Mouse (Mus musculus) 416B (cell line): ENCODE data around the gene Igf2r.

Source experiments
- DNase-seq: peaks from one replicate; pipeline ENCODE4 v3.0.0; 2011; ENCODE audit warnings: low read depth

Gene Igf2r

DNA sequence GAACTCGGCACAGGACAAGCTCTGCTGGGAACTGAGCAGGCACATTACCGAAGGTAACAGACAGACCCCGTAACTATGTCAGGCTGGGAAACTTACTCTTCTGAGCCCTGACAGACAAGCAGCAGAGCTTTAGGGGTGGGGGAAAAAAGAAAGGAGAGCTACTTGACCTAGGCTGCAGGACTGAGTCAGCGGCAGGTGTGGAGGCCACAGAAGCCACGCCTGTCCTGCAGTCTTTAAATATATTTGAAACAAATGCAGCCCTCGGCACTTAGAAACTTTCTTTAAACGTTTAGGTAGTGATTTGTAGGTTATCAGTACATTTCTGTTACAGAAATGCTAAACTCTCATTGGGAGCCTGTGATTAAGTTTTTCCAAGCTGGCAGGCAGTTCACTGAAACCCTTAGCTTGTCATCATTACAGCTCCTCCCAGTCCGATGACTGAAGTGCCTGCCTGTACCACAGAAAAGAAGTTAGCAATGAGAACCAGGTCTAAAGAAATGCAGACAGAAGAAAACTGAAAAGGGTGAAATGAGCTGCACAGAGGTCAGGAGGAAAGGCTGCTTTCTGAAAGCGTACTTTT lies 18.8 kb downstream of the Igf2r start:
- DNase-seq = no peak

DNA sequence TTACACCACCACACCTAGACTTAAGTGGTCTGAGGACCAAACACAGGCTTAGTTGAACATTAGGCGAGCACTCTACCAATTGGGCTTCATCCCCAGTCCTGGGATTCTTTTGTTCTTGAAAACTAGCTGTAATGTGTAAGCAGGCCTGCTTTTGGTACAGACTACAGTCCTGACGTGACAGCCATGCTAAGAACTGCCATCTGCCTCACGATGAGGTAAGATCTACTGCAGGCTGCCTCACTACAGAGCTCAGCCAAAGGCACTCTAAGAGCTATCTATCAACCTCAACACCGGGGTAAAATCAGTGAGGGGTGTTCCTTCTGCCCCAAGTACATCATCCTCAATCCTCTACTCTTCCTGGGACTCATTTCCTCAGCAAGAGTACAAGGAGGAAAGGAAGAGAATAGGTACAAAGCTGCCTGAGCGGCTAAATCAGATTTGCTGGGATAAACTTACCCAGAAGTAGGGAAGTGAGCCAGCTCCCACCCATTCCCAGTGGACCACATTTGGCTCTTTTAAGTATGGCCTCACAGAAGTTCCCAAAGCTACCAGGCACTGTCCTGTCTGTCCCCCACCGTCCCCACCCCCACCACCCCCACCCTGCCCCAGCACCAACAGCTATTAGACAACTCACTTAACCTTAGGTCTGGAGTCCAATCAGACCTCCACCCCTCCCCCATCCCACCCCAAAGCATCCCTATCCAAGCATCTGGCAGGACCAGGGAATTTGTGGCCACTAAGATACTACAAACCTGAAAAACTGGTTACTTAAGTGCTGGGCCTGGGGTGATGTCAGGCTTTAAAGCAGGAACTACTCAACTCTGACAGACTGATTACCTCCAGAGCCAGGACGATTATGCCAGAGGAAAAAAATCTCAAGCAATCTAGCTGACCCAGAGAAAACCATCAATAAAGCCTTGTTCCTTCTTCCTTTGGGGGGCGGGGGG lies 19.8 kb downstream of the Igf2r start:
- no peak for DNase-seq

DNA sequence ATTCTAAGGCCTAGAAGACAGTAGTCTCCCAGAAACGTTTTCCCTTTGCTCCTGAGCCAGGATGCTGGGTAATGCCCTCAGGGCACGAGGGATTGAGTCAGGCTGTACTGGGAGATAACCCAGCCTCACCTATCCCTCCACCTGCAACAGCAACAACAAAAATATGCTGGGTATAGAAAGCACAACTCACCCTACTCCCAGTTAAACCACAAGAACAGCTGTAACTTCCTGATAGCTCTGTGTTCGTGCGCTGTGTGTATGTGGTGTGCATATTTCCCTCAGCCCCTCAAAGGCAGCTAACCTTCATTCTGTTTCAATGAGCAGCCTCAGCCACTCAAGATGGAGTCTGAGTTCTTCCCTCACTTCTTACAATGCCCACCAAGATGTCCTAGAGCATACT lies 23.7 kb downstream of the Igf2r start:
- DNase-seq = peak; percentile 49

GRCm38 (mm10) chr17:12744071-12744470 lies 25.4 kb downstream of the Igf2r start:
- no peak for DNase-seq

DNA sequence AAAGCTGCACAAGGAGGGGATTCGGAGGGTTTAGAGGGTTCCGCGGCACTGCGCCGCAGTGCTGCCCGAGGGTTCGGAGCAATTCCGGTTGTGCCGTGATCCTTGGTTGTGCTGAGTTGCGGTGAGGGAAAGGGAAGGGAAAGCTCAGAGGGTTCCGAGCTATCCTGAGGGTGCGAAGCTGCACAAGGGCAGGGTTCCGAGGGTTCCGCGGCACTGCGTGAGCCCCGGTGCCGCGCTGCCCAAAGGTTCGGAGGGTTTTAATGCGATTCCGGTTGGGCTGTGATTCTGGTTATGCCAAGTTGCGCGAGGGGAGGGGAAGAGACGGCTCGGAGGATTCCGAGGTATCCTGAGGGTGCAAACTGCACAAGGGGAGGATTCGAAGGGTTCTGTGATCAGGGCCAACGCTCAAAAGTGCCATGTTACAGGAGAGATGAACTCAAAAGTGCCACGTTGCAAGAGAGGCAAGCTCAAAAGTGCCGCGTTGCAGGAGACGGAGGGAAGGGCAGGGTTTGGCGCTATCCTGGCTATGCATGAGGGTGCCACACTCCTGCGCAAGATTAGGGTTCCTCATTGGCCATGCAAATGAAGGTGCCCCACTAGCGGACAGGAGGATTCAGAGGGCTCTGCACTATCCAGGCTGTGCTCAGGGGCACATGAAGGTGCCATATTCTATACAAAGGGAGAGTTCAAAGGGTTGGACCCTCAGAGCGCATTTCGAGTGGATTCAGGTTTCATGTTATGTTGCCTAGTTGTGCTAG lies 27.1 kb downstream of the Igf2r start:
- no peak for DNase-seq

GRCm38 (mm10) chr17:12741218-12741968 lies 28.1 kb downstream of the Igf2r start:
- DNase-seq = no peak

GRCm38 (mm10) chr17:12740317-12740716 lies 29.1 kb downstream of the Igf2r start:
- no peak for DNase-seq

GRCm38 (mm10) chr17:12739516-12739915 lies 29.9 kb downstream of the Igf2r start:
- DNase-seq = no peak

- DNase-seq = no peak
These were observed 31.5 kb downstream of the Igf2r start for GRCm38 (mm10) chr17:12737934-12738333.

- no peak for DNase-seq
These were observed 35.1 kb downstream of the Igf2r start for GRCm38 (mm10) chr17:12734205-12734857.

DNA sequence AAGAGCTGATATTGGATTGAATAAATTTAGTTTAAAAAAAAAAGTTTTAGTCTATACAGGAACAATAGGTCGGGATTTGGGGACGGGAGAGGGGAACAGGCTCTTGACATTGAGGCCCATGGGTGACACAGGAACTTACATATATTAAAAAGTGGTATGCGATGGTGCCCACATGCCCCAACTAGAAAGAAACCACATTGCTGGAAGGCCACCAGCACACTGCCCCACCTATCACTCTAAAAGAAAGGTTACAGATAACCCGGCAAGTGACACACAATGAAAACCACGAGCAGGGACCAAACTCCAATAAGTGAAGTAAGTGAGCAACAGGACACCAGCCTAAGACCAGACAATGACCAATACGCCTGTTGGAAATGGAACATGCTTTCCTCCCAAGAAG lies 36.3 kb downstream of the Igf2r start:
- no peak for DNase-seq

GRCm38 (mm10) chr17:12728536-12728935 lies 40.9 kb downstream of the Igf2r start:
- DNase-seq = no peak

GRCm38 (mm10) chr17:12727748-12728147 lies 41.7 kb downstream of the Igf2r start:
- DNase-seq = no peak

GRCm38 (mm10) chr17:12725871-12726270 lies 43.6 kb downstream of the Igf2r start:
- peak; percentile 35 for DNase-seq

- DNase-seq = no peak
These were observed 44.4 kb downstream of the Igf2r start for GRCm38 (mm10) chr17:12724767-12725744.

GRCm38 (mm10) chr17:12723986-12724766 lies 45.3 kb downstream of the Igf2r start:
- DNase-seq = peak; percentile 7

DNA sequence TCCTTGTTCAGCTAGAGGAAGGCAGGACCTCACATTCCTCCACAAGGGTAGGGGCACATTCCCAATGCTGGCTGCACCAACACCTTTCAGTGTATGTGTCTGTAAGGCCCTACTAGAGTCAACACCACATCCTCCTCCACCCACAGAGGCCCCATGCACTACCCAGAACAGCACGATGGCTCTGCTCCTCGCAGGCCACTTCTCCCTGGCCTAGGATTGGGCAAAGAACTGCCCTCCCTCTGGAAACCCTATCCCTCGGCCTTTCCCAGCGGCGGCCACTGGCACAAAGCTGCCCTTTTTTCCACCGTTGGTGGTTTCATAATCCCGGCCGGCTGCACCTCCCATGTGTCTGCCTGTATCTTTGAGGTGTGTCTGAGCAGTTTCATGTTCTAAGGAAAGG lies 46.8 kb downstream of the Igf2r start:
- no peak for DNase-seq

GRCm38 (mm10) chr17:12721118-12721886 lies 48.2 kb downstream of the Igf2r start:
- DNase-seq = no peak

- no peak for DNase-seq
These were observed 51.2 kb downstream of the Igf2r start for GRCm38 (mm10) chr17:12718251-12718650.
